Mouse (Mus musculus) bone marrow macrophage, adult 2 months (primary cell): ENCODE measurements at regions not wholly inside any gene's neighbourhood (a gene's known extent, or its start where the extent isn't known, plus 50 kb on each side); places are given as distances from the start of the nearest gene placed in this dataset.

ENCODE experiments used
- CTCF ChIP-seq: IDR thresholded peaks from 2 replicates; pipeline ENCODE4 v1.5.1; 2012; ENCODE audit warnings: low read depth, mild to moderate bottlenecking, low read length, moderate library complexity
- POLR2A ChIP-seq: IDR thresholded peaks from 2 replicates; pipeline ENCODE4 v1.6.1; 2012; ENCODE audit warnings: mild to moderate bottlenecking, low read depth, low read length, borderline replicate concordance

DNA sequence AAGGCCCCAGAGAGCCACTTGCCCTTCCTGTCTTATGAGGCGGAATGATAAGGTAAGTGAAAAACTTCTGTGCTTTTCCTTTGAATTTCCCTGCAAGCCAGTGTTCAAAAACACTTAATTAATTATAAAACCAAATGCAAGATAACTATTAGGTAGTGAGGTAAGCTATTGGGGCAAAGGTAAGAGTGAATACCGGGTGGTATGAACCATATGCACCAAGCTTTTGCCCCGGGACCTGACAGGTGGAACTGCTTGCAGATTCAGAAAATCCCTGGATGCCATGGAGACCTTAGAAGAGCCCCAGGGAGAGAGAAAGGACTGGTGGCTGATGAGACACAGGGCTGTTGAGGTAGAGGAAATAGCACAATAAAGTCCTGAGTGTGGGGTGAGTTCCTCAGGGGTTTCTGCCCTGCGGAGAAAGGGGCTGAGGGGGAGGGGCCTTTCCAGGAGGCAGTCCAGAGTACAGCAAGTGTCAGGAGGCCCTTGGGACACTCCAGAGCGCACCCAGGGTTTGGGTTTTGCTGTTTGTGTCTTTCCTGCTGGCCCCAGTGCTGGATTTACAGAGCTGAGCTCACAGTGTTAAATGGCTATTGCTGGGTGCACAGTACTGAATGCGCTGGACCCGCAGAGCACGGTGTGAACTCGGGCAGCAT lies 317.1 kb downstream of the Fgf9 start:
- TF ChIP-seq POLR2A, result no peak
- no peak for TF ChIP-seq CTCF
